Mouse (Mus musculus) cerebellum, postnatal 36 days (tissue): Measurements from ENCODE around the gene Cgas.
A peak's percentile ranks its signal among the peaks of the same experiment; 100 is the strongest.
"Not testable (repeated sequence)": the region's sequence is repeated elsewhere in the genome, so short reads cannot be mapped to it uniquely, and the experiment has no call there.

ENCODE experiments used
- DNase-seq, 2 experiments: peaks; one replicate each; pipeline ENCODE4 v3.0.0; 2021 to 2022; ENCODE audit warnings: mixed read lengths in 2 of 2

Gene Cgas

GRCm38 (mm10) chr9:78442579-78443392, at the start of gene Cgas:
Cgas (minus strand) TSS chr9:78443237.
- DNase-seq: no peak

DNA sequence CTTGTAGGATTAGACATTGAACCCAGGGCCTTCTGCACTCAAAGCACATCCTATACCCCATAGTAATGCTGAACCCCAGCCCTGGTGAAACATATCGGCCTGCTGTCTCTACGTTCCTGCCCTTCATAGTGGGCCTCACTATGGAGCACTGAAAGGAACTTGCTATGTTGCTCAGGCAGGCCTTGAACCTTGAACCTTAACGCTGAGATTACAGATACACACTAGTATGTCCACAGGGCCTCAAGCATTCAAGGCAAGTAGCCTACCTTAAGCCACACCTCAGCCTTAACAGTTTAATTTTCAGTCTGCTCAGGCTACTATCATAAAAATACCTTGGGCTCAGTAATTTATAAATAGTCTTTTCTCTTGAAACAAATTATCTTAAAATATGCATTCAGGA, 49.2 kb upstream of the Cgas start:
- DNase-seq: no peak

GRCm38 (mm10) chr9:78491169-78491568, 48.1 kb upstream of the Cgas start:
- no peak for DNase-seq

DNA sequence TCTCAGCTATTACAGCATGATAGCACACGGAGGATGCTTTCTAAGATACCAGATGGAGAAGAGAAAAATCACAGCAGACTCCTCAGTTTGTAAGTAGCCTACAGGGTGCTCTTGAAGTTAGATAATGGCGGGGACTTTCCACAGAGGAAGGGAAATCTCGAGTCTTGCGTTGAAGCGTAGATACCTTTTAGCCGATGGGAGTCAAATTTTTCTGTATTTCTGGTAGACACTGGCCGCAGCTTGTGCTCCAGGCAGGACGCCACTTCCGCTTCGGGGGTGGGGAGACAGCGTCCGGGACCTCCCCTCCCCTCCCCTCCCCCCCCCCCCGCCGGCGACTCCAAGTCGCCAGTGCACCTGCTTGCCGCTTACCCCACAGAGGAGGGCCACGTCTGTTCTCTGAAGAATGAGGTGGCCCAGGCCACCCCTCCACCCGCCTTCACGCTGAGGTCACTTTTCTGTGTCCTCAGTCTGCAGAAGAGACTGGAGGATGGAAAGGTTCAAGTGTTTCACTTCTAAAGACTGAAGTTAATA, 45.9 kb upstream of the Cgas start, which contains the start of gene Eef1a1:
Eef1a1 (minus strand) TSS at position 262 of the 531 bp plus-strand sequence.
- peak; percentile 50 to 58 for DNase-seq

DNA sequence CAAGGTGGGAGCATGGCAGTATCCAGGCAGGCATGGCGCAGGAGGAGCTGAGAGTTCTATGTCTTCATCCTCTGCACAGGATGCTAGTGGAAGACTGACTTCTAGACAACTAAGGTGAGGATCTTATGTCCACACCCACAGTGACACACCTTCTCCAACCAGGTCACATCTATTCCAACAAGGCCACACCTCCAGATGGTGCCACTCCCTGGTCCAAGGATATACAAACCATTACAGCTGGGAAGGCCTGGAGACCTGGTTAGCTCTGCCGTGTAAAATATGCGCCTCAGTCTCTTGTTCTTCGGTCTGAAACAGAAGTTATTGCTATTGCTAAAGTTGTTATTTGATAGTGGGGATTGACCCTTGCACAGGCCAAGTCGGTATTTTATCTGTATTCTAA, 45.0 kb upstream of the Cgas start:
- not testable (repeated sequence) for DNase-seq

GRCm38 (mm10) chr9:78484660-78485059, 41.6 kb upstream of the Cgas start:
- no peak for DNase-seq

DNA sequence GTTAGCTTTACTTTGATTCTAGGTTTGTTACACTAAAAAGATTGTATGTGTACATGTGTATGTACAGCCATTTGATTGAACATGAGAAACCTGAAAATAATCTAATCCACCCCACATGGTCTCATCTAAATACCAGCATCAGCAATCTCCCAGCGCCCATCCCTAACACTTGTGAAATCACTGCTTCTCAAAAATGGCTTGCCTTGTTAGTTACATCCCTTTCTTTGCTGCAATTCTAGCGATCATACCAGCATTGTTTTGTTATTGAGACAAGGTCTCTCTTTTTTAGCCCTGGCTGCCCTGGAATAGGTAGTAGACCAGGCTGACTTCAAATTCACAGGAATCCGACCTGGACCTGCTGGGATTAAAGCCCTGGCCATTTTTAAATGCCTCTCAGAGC, 39.3 kb upstream of the Cgas start:
- DNase-seq: no peak

- peak; percentile 92 to 95 for DNase-seq
These were observed 38.6 kb upstream of the Cgas start for GRCm38 (mm10) chr9:78481423-78482331.

- peak; percentile 71 to 73 for DNase-seq
These were observed 37.8 kb upstream of the Cgas start for GRCm38 (mm10) chr9:78480706-78481358.

DNA sequence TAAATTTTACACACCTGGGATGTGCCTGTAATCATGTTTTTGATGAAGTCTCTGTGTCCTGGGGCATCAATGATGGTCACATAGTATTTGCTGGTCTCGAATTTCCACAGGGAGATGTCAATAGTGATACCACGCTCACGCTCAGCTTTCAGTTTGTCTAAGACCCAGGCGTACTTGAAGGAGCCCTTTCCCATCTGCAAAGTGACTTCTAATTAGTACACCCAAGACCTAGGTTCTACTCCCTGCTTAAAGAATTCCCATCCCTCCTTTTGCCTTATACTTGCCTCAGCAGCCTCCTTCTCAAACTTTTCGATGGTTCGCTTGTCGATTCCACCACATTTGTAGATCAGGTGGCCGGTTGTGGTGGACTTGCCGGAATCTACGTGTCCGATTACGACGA, 37.2 kb upstream of the Cgas start:
- DNase-seq: not testable (repeated sequence)

- DNase-seq: not testable (repeated sequence)
These were observed 36.3 kb upstream of the Cgas start for GRCm38 (mm10) chr9:78479308-78479707.

DNA sequence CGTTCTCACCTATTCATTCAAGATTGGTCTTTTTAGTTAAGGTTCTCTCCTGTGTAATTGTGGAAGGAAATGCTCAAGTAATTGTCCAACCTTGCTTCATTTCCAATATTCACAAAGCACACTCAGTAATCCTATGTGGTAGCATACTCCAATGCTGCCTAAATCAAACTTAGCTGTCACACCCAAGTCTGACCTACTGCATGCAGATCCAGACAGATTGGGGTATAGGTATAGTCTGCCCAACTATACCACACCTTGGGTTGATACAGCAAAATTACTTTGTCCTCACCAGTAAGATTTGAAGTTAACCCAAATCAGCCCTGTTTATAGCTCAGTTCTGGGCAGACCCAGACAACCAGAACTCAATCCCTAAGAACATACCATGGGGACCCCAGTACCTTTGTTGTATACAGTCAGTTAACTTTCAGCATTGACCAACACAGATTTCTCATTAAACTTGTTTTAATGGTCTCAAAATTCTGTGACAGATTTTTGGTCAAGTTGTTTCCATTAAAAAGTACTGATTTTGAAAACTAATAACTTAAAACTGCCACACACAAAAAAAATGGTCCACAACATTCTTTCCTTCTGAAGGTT, 35.1 kb upstream of the Cgas start:
- DNase-seq: not testable (repeated sequence)

- DNase-seq: no peak
These were observed 34.0 kb upstream of the Cgas start for GRCm38 (mm10) chr9:78477021-78477551.

- no peak for DNase-seq
These were observed 33.5 kb upstream of the Cgas start for GRCm38 (mm10) chr9:78476531-78477020.

GRCm38 (mm10) chr9:78475873-78476272, 32.8 kb upstream of the Cgas start:
- no peak for DNase-seq

DNA sequence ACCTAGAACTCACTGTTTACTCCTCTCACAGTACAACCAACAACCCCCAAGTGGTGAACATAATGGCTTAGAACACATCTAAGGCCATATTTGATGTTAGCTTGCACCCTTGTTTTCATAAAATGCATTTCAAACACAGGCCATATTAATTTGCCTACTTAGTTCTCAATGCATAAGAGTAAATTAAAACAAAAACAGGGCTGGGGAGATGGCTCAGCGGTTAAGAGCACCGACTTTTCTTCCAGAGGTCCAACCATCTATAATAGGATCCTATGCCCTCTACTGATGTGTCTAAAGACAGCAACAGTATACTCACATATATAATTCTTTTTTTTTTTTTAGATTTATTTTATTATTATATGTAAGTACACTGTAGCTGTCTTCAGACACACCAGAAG, 32.3 kb upstream of the Cgas start:
- no peak for DNase-seq

GRCm38 (mm10) chr9:78474771-78475382, 31.8 kb upstream of the Cgas start:
- no peak for DNase-seq

GRCm38 (mm10) chr9:78474270-78474669, 31.2 kb upstream of the Cgas start:
- no peak for DNase-seq

DNA sequence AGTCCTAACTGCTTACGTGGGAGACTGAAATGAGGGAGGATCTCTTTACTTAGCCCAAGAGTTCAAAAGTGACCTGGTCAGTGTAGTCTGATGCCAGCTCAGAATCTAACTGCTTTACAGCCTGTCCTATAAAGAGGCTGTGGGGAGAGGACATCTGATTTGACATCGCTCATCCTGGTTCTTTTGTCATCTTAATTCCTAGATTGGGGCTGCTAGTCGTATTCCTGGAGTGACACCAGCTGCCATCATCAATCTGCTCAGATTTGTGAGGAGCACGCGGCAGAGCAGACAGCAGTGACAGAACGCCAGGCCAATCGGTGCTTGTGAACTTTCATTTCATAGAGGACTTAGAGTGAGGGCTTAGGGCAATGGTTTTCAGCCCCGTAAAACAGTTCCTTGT, 30.6 kb upstream of the Cgas start:
- no peak for DNase-seq

DNA sequence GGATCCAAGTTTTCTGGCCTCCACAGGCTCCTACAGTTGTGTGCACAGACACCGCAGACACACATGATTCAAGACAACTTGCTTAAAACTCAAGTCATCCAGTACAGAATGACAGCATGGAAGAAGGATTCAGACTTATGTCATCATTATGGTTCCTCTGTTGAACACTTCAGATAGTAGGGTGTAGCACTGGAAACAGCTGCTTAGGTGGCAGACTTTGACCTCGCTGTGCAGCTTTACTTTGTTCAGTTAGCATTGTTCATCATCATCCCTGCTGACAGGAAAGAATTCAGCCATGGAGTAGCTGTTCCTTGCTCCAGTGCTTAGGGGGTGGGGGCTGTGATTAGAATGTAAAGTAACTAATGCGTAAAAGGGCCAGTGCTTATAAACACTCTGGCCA, 22.7 kb upstream of the Cgas start:
- DNase-seq: no peak

DNA sequence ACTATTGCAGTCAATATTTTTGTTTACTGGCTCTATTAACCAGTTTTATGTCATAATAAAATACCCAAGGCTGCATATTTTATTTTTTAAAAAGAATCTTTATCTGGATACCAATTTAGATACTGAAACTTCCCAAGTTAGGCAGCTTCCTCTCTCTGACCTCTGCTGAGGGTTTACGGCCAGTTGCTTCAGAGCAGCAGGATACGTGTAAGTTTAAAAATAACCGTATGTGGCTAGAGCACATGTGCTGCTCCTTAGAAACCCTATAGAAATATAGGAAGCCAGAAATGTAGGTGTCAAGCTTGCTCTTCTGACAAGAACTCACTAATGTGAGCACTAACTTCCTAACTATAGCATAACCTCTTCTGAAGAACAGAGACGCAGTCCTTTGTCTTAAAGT, 20.3 kb upstream of the Cgas start:
- no peak for DNase-seq

- DNase-seq: no peak
These were observed 14.0 kb upstream of the Cgas start for GRCm38 (mm10) chr9:78457026-78457425.
